Mouse (Mus musculus) ovary, adult 10 weeks (tissue): ENCODE results near the gene Inpp5b. TPM values are rescaled to one million over a fixed set of nuclear protein-coding genes. Genes with fewer than 3 reads are reported as not detected.

Experiments used
- polyA plus RNA-seq: library from polyadenylated mRNA; stranded (reverse); fragments of 350-450 nt; fragmentation: Illumina TruSeq; extraction: RNeasy Lipid Tissue Mini Kit (QIAGEN cat#74804); gene quantifications from one replicate; pipeline ENCODE4 v1.2.3, GENCODE M21; 2014

The Inpp5b gene
- polyA plus RNA-seq, result 23.3 TPM

GRCm38 (mm10) chr4:124741376-124742343 lies at the start of gene Inpp5b:
Gene Inpp5b (plus strand): TSS chr4:124741850.

DNA sequence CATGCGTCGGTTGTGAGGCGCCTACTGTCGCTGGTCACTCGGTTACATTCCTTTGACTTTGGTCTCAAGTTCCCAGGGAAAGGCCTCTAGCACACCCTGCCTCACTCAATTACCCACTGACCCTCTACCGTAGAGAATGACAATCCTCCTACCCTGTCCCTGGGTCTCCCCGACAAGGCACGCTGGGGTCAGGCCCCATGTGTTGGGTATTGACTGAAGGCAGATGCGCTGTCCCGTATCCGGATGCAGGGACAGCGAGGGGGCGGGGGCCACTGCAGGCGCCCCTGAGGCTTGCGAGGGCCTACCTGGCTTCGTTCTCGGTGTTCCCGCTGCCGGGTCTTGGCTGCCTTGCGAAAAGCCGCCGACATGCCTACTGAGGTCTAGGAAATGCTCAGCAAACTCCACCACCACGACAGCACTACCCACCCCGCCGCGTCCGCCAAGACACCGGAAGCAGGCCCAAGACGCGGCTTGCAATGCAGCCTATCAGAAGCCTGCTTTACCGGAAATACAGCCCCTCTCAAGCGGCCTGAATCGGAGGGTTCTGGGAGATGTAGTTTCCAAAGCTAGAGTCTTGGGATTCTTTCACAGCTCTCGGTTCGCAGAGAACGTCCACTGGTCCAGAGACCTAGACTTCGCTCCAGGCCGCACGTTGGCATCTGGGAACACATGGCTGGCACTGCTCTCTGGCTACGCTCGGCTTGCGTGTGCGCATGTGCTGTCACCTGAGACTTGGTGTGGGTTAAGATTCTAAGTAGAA lies 48.3 kb upstream of the Inpp5b start, which contains the start of gene Utp11:
TSS of gene Utp11 (minus strand) at position 466 of the 760 bp plus-strand sequence.

GRCm38 (mm10) chr4:124700248-124700971 lies 41.2 kb upstream of the Inpp5b start, which contains the start of gene Fhl3:
Gene Fhl3 (plus strand): TSS chr4:124700701.

GRCm38 (mm10) chr4:124714545-124715481 lies 26.8 kb upstream of the Inpp5b start, which contains the start of gene Sf3a3:
Gene Sf3a3 (plus strand): TSS chr4:124714776.

GRCm38 (mm10) chr4:124801552-124802308 lies 60.1 kb downstream of the Inpp5b start, which contains the start of gene Mtf1:
Gene Mtf1 (plus strand): TSS chr4:124802104.

DNA sequence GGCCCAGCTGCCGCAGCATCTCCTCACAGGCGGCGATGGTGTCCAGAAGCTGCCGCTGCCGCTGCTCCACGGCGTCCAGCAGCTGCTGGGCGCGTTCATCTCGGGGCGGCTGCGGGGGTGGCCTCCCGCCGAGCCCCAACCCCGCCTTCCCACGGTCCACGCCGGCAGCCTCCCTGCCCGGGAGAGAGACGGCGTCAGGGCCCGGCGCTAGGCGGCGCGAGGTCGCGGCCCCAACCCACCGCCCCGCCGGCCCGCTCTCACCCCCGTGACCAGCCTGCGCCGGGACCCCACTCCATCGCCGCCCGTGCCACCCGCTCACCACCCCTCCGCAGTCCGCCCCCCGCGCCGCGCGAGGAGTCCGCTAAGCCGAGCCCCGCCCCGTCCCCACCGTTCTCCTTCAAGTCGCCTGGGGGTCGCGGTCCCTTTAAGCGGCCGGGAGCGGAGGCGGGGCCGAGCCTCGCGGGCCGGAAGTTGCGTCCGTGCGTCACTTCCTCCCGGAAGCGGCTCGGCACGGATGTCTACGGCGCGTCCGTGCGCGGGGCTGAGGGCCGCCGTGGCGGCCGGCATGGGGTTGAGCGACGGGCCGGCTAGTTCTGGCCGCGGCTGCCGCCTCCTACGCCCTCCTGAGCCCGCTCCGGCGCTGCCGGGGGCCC lies 108.7 kb downstream of the Inpp5b start, which contains the start of gene Yrdc:
TSS of gene Yrdc (plus strand) at position 419 of the 653 bp plus-strand sequence.

Other genes with a start within 250 kb of the Inpp5b start
- not detected for gene 3100002H09Rik, start 131.0 kb upstream of the Inpp5b start, polyA plus RNA-seq
- not detected for gene Pou3f1, start 85.0 kb upstream of the Inpp5b start, polyA plus RNA-seq
- gene Utp11, start 48.2 kb upstream of the Inpp5b start, polyA plus RNA-seq, result 60.9 TPM
- gene Fhl3, start 41.1 kb upstream of the Inpp5b start, polyA plus RNA-seq, result 0.29 TPM
- gene Sf3a3, start 27.1 kb upstream of the Inpp5b start, polyA plus RNA-seq, result 57.9 TPM
- gene Mtf1, start 60.3 kb downstream of the Inpp5b start, polyA plus RNA-seq, result 16.2 TPM
- gene Yrdc, start 108.8 kb downstream of the Inpp5b start, polyA plus RNA-seq, result 23.4 TPM
- gene 1110065P20Rik, start 109.3 kb downstream of the Inpp5b start, polyA plus RNA-seq, result 4.1 TPM
- gene Maneal, start 120.3 kb downstream of the Inpp5b start, polyA plus RNA-seq, result 0.60 TPM
- not detected for gene Epha10, start 139.0 kb downstream of the Inpp5b start, polyA plus RNA-seq
- gene 9930104L06Rik, start 195.2 kb downstream of the Inpp5b start, polyA plus RNA-seq, result 5.5 TPM
- 71.4 TPM for gene Cdca8, start 197.5 kb downstream of the Inpp5b start, polyA plus RNA-seq
- 6.4 TPM for gene Rspo1, start 244.6 kb downstream of the Inpp5b start, polyA plus RNA-seq